Mouse (Mus musculus): ENCODE results near the gene Hipk2.

Gene Hipk2

DNA sequence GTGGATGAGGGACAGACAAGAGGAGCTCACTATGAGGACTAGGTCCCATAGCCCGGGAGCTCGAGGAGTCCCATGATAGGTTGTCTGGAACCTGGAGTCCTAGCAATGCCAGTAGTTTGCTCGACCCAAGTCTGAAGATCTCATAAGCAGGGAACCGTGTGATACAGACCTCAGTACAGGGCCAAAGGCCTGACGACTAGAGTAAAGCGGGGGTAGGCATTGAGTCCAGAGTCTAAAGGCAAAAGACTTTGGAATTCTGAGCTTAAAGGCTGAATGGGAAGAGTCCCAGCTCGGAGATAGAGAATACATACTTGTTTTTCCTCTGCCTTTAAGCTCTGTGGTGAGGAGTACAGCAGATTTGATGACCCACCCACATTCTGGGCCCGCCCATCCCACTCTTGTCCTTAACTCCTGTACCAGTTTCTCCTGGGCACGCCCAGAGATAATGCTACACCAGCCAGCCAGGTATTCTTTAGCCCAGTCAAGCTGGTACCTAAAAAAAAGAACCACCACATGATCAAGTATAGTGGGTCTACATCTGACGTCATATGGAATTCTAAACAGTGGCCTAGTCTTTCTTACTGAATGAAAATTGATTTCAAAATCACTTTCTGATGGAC lies 27.0 kb upstream of the Hipk2 start:
- no peak for DNase-seq (ENCODE audit: low spot score)

DNA sequence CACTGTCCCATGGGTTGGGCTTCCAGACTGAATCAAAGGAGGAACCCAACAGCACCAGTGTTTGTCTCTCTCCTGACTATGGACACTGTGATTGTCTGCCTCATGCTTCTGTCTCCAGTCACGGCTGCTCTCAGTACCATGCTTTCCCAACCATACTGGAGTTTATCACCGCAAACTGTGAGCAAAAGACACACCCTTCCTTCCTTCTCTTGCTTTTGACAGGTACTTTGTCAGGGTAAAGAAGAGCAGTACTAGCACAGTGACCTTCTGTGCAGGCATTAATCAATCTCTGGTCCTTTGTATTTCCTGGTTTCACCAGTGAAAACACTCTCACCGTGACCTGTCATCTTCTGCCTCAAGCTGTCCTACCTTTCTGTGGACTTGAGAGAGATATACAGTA lies 25.7 kb upstream of the Hipk2 start:
- no peak for DNase-seq (ENCODE audit: low spot score)

DNA sequence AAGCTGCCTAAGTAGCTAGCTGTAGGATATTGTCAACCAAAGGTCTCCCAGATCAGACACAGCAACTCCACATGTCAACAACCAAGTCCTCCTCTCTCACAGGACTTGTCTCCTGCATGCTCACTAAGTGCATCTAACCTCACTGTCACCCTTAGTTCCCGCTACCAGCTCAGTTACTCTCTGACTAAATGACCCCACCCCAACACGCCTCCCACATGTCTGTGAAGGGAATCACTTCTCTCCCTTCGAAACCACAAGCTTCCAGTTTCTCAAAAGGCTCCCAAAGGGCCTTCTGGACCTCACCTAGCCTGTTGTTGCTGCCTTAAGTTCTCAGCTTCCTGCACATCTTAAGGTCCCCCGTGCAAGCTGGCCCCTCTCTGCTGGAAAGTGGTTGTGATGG lies 25.2 kb upstream of the Hipk2 start:
- DNase-seq (ENCODE audit: low spot score) = no peak

DNA sequence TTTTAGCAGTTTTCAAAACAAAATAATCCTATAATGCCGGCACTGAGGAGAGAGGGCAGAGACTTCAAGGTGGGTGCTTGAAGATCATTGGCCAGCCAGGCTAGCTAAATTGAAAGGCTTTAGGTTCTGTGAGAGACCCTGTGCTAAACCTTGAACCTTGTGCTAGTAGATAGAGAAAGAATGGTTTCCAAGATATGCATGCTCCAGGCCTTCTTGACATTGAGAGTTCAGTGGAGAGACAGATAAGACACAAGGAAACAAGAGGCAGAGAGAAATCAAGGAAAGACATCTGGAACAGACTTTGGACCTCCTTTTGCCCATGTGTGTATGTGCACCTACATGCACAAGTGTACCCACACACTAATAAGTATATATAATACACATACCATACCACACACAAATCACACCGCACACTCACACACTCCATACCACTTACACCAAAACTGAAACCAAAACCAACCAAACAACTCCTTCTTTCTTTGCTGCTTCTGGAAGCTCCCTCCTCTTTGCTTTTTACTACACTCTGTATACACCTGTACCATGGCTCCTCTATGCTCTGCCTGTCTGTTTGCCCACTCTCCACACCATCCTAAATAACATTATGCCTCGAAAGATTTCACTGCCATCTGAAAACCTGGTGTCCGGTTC lies 24.6 kb upstream of the Hipk2 start:
- DNase-seq (ENCODE audit: low spot score) = no peak

DNA sequence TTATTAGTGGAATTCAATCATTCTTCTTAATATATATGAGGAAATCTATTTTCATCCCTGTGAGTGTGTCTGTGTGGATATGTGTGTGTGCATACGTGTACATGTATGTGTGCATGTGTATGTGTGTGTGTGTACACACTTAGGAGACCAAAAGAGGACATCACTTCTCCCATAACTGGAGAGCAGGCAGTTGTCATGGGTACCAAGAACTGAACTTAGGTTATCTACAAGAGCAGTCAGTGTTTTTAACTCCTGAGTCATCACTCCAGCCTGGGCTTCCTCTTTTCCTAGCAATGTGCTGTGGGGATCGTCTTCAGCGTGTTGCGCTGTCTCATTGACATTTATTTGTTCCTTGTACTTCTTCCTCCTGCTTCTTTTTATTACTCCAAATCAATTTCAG lies 24.1 kb upstream of the Hipk2 start:
- DNase-seq (ENCODE audit: low spot score) = no peak

DNA sequence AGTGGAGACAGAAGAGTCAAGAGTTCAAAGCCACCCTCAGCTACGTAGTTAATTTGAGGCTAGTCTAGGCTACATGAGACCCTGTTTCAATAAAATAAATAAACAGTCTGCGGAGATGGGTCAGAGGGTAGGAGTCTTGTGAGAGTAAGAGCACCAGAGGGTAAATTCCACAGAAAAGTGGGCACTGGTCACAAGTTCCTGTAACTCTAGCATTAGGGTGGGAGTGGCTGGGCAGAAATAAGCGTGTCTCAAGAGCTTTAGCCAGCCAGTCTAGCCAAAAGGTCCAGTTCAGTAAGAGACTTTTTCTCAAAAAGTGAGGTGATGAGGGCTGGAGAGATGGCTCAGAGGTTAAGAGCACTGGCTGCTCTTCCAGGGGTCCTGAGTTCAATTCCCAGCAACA lies 17.6 kb upstream of the Hipk2 start:
- DNase-seq (ENCODE audit: low spot score) = no peak

DNA sequence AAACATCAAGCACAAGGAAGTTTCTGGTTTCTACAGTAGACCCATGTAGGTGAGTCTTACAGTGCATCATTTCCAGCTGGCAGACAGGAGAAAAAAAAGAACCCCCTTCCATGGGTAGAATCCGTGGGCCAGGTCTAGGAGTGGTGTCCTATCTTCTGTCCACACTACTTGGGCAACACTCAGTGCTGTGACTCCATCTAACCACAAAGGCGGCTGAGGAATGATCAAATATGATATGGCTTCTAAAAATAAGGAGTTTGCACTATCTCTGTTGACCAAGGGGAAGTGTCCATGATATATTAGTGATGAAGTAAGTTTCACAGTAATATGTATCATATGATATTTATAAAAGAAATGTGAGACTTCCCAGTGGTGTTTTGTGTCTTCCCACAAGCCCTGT lies 16.1 kb upstream of the Hipk2 start:
- DNase-seq (ENCODE audit: low spot score) = no peak

DNA sequence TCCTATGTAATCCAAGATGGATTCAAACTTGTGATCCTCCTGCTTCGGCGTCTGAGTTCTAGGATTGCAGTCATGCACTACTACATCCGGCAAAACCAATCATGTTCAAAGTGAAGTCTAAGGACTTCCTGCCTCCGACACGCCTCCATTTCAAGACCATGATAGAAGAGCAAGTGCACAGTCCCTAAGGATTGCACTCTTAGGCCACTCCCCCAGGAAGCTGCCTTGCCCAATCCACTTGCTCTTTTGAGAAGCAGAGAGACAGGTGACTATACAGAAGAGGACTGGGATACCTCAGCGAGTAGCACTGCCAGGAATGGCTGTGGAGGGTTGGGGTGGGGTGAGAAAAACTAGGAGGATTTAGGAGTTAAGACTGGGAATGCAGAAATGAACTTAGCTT lies 13.2 kb upstream of the Hipk2 start:
- DNase-seq (ENCODE audit: low spot score) = no peak

DNA sequence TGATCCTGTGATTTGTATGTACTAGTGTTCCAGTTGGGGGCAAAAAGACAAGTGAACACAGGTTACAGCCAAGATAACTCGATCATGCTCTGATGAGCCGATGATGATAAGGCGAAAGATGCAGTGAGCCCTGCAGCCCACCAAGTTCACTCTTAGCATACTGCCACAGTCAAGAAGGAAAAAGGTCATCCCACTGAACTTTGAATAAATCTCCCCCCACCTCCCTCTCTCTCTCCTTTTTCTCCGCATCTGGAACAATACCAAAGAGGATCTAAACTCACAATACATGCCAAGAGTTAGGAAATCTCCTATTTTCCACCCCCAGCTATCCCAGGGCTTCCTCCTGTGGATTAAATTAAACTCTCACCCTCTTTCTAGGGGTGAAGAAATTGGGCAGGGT lies 11.5 kb upstream of the Hipk2 start:
- DNase-seq (ENCODE audit: low spot score) = no peak

DNA sequence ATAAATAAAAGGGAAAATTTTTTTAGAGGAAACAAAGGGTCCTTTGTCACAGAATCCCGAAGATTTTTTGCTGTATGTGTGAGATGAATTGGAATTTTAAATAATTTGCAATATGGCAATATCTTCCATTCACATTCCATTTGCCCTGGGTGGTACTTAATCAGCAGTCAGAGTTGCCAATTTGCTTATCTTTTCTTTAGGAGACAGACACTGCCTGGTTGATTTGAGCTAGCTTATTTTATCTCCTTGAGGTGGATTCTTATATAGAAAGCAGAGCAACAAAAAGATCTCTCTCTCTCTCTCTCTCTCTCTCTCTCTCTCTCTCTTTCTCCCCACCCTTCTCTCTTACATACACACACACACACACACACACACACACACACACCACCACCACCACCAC lies 9.2 kb upstream of the Hipk2 start:
- no peak for DNase-seq (ENCODE audit: low spot score)

DNA sequence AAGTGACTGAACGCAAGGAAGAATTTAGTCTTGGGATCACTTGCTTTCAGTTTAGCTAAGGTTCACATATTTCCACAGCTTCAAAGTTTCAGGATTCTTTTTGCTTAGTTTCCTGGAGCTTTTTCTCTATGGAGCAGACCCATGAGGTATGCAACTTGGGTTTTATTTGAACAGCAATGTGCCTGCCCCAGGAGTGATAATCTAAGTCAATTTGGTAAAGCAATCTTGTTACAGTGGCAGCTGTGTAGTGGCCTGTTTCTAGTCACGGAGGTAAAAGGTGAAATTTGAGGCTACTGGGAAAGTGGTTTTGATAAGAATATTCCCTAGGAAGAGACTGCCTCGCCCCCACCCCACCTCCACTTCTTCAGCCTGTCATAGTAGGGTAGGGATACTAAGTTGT lies 8.5 kb upstream of the Hipk2 start:
- no peak for DNase-seq (ENCODE audit: low spot score)

DNA sequence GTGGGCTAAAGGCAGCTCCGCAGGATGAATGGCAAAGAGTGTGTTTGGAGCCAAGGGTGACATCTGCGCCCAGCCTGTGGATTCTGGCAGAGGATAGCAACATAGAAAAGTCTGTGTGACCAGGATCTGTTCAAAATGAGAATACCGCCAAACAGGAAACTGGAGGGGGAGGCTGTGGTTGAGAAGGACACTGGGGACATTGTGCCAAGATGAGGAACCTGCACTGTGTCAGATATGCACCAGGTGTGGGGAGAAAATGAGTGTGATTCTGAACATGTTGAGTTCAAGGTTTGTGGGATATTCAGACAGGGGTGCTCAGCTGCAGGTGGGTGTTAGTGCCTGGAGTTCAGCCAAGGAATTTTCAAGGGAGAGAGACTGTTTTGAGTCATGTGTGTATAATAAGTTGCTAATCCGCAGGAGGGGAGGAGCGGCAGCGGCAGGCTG lies 6.8 kb upstream of the Hipk2 start:
- DNase-seq (ENCODE audit: low spot score) = no peak

DNA sequence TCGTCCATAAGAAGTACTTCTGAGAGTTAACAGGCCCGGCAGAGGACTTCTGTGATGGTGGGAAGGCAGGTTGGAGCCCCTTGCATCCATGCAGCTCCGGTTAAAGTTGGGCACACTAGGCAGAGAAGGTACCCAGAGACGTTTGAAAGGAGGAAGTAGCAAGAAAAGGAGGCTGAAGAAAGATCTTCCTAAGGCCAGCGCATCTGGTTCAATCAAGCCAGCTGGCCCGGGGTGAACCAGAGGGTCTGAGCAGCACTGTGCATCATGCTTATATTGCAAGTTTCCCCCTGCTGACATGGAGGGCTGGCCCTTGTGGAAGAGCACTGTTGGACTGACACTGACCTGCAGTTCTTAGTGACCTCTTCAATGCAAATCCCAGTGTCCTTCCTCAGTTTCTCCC lies 6.0 kb upstream of the Hipk2 start:
- no peak for DNase-seq (ENCODE audit: low spot score)

DNA sequence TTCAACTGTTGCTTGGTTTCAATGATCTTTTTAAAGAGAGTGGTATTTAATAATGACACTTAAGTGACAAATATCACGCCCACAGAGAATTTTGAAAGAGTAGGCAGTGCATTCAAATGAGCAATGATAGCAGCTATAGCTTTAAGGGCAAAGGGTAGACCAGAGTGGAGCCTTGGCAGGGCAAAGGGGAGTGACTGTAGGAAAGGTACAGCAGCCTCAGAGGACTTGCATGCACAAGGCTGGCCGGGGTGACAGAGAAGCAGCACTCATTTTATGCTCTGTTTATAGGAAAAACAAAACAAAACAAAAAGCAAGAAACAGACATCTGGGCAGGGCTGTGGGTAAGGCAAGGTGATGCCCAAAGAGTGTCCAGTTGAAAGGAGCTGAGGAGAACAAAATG lies 5.5 kb upstream of the Hipk2 start:
- DNase-seq (ENCODE audit: low spot score) = no peak

DNA sequence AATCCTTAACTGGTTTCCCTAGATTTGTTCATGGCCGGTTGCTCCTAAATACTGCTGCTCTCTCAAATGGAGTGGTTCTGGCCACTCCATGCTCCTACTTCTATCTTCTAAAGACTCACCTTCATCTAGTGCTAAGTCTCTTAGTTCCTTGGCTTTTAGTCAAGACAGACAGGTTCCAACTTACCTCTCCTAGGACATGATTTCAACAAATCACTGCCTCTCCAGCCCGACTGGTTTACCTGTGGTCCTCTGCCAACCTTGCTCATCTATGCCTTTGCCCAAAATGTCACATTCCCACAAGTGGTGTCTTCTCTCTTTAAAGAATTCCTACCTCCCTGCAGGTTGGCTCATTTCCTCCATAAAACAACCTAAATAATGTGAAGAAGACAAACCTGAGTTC lies 1.7 kb upstream of the Hipk2 start:
- no peak for DNase-seq (ENCODE audit: low spot score)

DNA sequence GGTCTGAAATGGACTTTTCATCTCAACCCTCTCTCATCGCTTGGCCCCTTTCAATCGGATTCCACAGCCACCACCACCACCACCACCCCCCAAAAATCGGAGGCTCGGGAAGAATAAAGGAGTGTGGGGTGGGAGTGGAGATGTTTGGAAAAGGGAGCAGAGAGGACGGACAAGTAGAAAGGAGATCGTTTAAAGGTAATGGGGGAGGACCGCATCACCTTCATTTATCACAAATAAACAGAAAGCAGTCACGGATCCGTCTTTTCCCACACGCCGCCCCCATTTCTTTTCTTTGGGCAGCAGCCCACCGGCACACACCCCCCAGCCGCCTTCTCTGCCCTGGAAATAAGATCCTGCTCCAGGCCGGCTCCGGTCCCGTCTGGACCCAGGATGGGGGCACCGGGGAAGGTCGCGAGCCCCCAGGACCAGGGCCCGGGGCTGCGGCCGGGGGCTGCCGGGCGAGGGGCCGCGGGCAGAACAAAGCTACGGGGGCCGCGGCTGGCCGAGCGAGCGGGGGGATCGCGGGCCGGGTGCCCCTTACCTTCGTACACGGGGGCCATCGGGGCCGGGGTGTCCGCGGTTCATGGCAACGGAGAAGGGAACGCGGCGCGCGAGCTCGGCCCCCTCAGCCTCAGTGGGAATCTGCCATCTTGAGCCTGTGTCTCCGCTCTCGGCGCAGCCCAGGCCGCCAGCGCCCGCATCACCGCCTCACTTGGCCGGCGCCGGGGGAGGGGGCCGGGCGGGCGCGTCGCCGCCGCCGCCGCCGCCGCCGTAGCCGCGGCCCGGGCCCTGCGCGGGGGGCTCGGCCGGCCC lies 501 bp downstream of the Hipk2 start, which contains the start of gene Tbxas1:
Tbxas1 (plus strand) TSS at position 147 of the 813 bp plus-strand sequence.
- DNase-seq (ENCODE audit: low spot score) = peak; percentile 68

DNA sequence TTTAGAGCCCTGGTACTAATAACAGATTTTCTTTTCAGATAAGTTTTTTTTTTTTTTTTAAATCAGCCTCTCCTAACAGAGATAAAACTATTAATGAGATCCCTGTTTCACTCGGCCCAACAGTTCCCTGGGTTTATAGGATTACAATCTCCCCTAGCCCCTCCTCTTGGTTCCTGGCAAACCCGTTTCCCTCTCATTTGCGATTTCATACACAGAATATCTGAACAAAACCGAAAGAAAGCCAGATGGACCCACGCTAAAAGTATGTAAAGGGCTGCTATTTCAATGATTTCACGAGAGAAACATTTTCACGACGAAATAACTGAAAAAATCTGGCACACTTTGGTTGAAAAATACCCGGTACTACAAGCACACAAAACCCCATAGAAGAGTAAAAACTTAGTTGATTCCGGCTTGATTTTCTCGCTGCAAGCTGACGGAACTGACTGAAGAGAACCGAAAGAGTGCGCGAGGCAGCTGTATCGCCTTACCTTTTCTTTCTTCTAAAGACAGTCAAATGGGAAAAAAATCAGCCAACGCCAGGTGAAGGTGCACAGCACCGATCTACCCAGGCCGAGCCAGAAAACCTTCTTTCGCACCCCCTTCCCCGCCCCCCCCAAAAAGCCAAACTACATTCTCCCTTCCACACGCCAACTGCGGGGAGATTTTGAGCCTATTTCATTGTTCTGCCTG lies 1.3 kb downstream of the Hipk2 start:
- no peak for DNase-seq (ENCODE audit: low spot score)

DNA sequence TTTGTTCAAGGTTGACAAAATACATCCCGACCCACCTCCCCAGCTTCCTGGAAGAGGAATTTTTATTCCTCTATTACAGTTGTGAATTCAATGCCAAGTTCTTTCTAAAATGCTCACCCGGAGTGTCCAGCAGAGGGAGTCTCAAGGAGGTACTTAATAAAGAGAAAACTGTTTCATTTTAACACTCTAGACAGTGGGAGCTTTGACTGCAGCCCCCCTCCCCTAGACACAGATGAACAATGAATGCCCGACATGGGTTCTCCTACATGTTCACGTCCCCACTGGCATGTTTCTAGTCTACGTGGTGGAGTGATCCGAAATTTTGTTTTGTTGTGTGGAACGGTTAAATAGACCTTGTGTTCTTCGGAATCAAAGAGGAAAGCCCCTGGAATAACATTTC lies 1.9 kb downstream of the Hipk2 start:
- DNase-seq (ENCODE audit: low spot score) = peak; percentile 64

DNA sequence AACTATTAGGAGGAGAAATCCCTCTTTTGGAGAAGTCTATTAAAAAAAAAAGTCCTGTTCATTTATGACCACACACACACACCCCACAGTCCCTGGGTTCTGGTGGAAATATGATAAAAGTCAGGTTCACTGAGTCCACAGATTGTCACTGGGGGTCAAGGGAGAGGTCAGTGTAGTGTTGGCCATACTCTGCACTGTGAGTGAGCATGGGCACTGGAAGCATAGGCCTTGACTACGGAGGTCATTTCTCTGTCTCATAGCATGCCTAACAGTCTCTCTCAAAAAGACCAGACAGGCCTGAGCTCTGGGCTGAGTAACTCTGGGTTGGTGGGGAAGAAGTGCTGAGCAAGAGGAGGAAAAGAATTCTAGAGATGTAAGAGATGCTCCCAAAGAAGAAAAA lies 2.6 kb downstream of the Hipk2 start:
- no peak for DNase-seq (ENCODE audit: low spot score)

DNA sequence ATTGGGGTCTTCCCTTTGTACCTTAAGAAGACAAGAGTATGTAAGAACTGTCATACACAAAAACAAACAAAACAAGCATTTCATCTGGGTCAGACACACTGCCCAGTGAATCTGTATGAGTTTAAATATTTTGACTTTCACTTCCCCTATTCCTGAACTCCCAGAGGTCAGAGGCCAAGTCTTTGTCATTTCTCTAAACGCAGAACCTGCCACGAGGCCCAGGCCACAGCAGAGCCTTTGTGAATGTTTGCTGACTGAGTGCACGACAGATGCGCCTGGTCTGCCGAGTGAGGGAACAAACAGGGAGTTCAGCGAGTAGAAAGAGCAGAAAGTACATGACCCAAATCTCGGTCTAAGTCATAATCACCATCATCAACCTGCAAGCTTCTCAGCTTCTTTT lies 4.9 kb downstream of the Hipk2 start:
- no peak for DNase-seq (ENCODE audit: low spot score)

DNA sequence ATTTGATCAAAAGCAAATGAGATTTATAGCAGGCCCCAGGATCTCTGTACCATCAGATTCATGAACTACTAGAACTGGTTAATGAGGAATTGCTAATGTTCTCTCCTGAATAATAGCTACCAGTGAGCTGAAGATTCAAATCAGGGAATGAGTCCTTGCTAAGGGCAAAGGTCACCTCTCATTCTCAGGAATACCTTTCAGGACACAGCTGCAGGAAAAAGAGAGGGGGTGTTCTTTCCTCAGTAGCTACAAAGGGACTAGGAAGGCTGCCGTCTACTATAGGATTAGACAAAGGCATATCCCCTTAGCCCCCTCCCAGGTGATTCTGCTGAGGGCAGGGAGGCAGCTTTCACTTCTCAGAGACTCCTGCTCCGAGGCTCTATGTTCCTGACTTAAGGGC lies 5.9 kb downstream of the Hipk2 start:
- DNase-seq (ENCODE audit: low spot score) = no peak

DNA sequence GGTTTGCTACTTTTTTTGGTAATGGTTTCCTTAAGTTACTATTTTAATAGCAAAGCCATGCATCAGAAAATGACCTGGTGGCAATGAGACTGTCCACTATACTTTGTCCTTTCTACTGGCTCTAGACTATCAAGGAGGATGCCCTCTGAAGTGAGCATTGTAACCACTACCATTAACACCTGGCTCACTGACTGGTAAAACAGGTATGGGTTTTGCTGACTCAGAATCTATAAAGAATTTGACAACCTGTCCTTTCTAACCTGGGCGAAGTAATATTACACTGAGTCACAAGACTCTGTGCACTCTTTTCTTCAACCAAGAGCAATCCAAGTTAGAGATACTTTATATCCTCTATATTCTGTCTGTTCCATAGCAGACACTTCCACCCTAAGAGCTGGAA lies 7.0 kb downstream of the Hipk2 start:
- DNase-seq (ENCODE audit: low spot score) = no peak

DNA sequence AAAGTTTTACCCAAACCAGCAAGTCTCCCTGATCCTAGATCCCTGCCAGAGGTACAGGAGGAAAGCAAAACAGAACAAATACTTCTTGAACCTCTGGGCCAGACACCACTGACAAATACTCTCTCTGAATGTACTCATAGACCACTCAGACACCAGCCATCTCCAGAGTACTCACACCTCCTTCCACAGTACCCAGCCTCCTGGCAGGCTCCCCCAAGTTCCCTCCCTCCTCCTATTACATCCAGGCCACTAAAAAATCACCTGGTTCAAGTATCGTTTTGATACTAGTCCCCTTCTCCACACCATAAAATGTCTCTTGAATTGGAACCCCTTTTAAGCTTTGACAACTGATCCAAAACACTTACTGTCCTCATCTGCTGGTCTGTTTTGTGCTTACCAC lies 8.7 kb downstream of the Hipk2 start:
- DNase-seq (ENCODE audit: low spot score) = no peak

All from testis, postnatal 10 days (tissue).